8 mouse cellular contexts compared by ENCODE assay signal in the genomic region with DNA sequence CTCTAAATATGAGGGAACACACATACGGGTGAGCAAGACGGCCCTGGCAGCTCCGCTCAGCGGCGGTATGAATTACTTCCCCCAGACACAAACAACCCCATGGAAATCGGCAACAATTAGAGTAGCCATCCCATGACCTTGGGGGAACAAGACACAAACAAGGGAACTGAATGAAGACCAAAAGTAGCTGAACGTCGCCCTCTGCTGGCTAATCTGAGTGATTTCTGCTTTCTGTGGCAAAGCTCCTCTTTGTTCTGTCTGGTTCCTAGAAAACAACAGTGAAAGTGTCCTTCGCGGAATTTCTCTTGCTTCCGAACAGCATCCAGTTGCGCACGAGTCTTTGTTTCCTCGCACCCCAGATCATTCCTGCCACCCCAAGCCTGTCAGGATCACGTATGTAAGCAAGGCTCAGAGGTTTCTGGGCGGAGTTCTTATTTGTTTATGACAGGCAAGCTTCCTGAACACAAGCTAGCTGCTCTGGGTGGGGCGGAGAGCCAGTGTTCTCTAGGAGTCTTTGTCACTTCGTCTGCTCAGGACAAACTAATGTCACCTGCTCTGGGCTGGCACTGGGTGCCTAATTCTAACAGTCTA. TPM values are rescaled to one million over a fixed set of nuclear protein-coding genes. Genes with fewer than 3 reads are reported as not detected.
DNase-seq lines count a peak whose midpoint lies in the region; ATAC-seq lines count a peak whose summit lies in the region.

A gene (plus strand): TSS at position 216 of the 591 bp plus-strand sequence.

- H3K9me3 ChIP-seq in embryonic facial prominence, embryonic 12.5 days, result no peaks in the 10 kb centered on the region
- H3K9me3 ChIP-seq in heart, embryonic 10.5 days, result no peaks in the 10 kb centered on the region
- H3K9me3 ChIP-seq in liver, embryonic 13.5 days (replicated peaks), result no peaks in the 10 kb centered on the region
- no peaks in the 10 kb centered on the region for H3K9me3 ChIP-seq in stomach, embryonic 15.5 days

- H3K4me3 ChIP-seq in embryonic facial prominence, embryonic 12.5 days, result peak within 1 kb of the TSS; percentile 39
- peak within 1 kb of the TSS; percentile 54 for H3K4me3 ChIP-seq in heart, embryonic 10.5 days
- peak within 1 kb of the TSS; percentile 56 for H3K4me3 ChIP-seq in liver, embryonic 13.5 days (replicated peaks)
- peak within 1 kb of the TSS; percentile 37 for H3K4me3 ChIP-seq in stomach, embryonic 15.5 days (replicated peaks)

- no peaks in the 10 kb centered on the region for H3K27me3 ChIP-seq in embryonic facial prominence, embryonic 12.5 days
- peaks cover 13% of the 10 kb centered on the region for H3K27me3 ChIP-seq in heart, embryonic 10.5 days (ENCODE audit: insufficient read depth, poor library complexity, severe bottlenecking)
- H3K27me3 ChIP-seq in liver, embryonic 13.5 days, result no peaks in the 10 kb centered on the region
- H3K27me3 ChIP-seq in stomach, embryonic 15.5 days (replicated peaks), result no peaks in the 10 kb centered on the region

- H3K4me2 ChIP-seq in embryonic facial prominence, embryonic 12.5 days (replicated peaks), result peak within 1 kb of the TSS; percentile 54
- peak within 1 kb of the TSS; percentile 71 for H3K4me2 ChIP-seq in liver, embryonic 13.5 days
- H3K4me2 ChIP-seq in stomach, embryonic 15.5 days, result peak within 1 kb of the TSS; percentile 60

- ATAC-seq in embryonic facial prominence, embryonic 12.5 days (ENCODE audit: insufficient number of reproducible peaks, insufficient read depth, low FRiP score, low TSS enrichment), result peak; percentile 31; the same call in 1 of the 2 replicates
- ATAC-seq in liver, embryonic 13.5 days (ENCODE audit: low read depth), result peak; percentile 76
- peak; percentile 64 for ATAC-seq in stomach, embryonic 15.5 days (ENCODE audit: insufficient read depth, low FRiP score, low read depth)

- H3K27ac ChIP-seq in embryonic facial prominence, embryonic 12.5 days, result peak within 1 kb of the TSS; percentile 36; the same call in 1 of the 2 replicates
- peak within 1 kb of the TSS; percentile 89 for H3K27ac ChIP-seq in heart, embryonic 10.5 days
- H3K27ac ChIP-seq in liver, embryonic 13.5 days, result peak within 1 kb of the TSS; percentile 93
- H3K27ac ChIP-seq in stomach, embryonic 15.5 days, result peak within 1 kb of the TSS; percentile 64; the same call in 1 of the 2 replicates

- WGBS in embryonic facial prominence, embryonic 12.5 days, result 7% methylated on average over 18 of the region's 18 CpGs
- WGBS in heart, embryonic 10.5 days, result 7% methylated on average over 18 of the region's 18 CpGs
- WGBS in liver, embryonic 13.5 days (ENCODE audit: insufficient replicate concordance), result 1% methylated on average over 18 of the region's 18 CpGs
- WGBS in stomach, embryonic 15.5 days, result 2% methylated on average over 18 of the region's 18 CpGs

- peaks cover 9% of the 10 kb centered on the region; the same call in 1 of the 2 replicates for H3K4me1 ChIP-seq in embryonic facial prominence, embryonic 12.5 days
- H3K4me1 ChIP-seq in heart, embryonic 10.5 days, result peaks cover 32% of the 10 kb centered on the region
- peaks cover 68% of the 10 kb centered on the region for H3K4me1 ChIP-seq in liver, embryonic 13.5 days (replicated peaks)
- H3K4me1 ChIP-seq in stomach, embryonic 15.5 days, result peaks cover 16% of the 10 kb centered on the region

- peak; percentile 91 for DNase-seq in CD4-positive, CD25-positive, alpha-beta regulatory T cell, adult 2 months (ENCODE audit: low read depth, low spot score)
- peak; percentile 79 for DNase-seq in adrenal gland, postnatal 10 days
- peak; percentile 90 for DNase-seq in heart, embryonic 10.5 days (ENCODE audit: low spot score)
- peak; percentile 67 for DNase-seq in kidney, adult 9 months
- DNase-seq in liver, embryonic 13.5 days, result peak; percentile 69
- peak; percentile 92 for DNase-seq in naive thymus-derived CD4-positive, alpha-beta T cell, adult 2 months (ENCODE audit: low read depth)

- H3K36me3 ChIP-seq in embryonic facial prominence, embryonic 12.5 days, result no peaks in the 10 kb centered on the region; the same call in 1 of the 2 replicates
- H3K36me3 ChIP-seq in heart, embryonic 10.5 days, result no peaks in the 10 kb centered on the region
- H3K36me3 ChIP-seq in liver, embryonic 13.5 days, result peaks cover 9% of the 10 kb centered on the region
- no peaks in the 10 kb centered on the region for H3K36me3 ChIP-seq in stomach, embryonic 15.5 days

- peak within 1 kb of the TSS; percentile 61 for H3K9ac ChIP-seq in embryonic facial prominence, embryonic 12.5 days
- H3K9ac ChIP-seq in liver, embryonic 13.5 days, result peak within 1 kb of the TSS; percentile 73
- no peak within 1 kb of the TSS for H3K9ac ChIP-seq in stomach, embryonic 15.5 days

RNA-seq across cellular contexts. Expression of the gene that starts here (rescaled TPM):
- 10 to 100 TPM; 12.1 to 15.5 TPM for total RNA-seq in adrenal gland, postnatal 10 days (2021)
- 15.3 and 15.7 TPM in 2 replicates for polyA plus RNA-seq in embryonic facial prominence, embryonic 12.5 days (2016; fragmentation: Nextera tagmentation; extraction: Ambion mirVana)
- polyA plus RNA-seq in heart, embryonic 10.5 days (2016; fragmentation: Nextera tagmentation; extraction: Ambion mirVana), result 4.4 and 6.8 TPM in 2 replicates
- polyA plus RNA-seq in liver, embryonic 13.5 days (2015; fragmentation: Nextera tagmentation; extraction: Ambion mirVana), result 13.8 and 15.9 TPM in 2 replicates
- polyA plus RNA-seq in stomach, embryonic 15.5 days (2015; fragmentation: Nextera tagmentation; extraction: Ambion mirVana), result 13.8 and 15.5 TPM in 2 replicates

Comparison
In these comparisons a context has a peak if more than half of its experiments do, and no peak if none do; other contexts are left out.
1. Peak in every context shown above with its lines: DNase-seq, ATAC-seq, H3K4me3 ChIP-seq and H3K27ac ChIP-seq.
2. H3K27ac ChIP-seq: peak in every context shown above with its lines; median percentile 93 in liver, embryonic 13.5 days; 89 in heart, embryonic 10.5 days; 64 in stomach, embryonic 15.5 days; 36 in embryonic facial prominence, embryonic 12.5 days.